Mouse (Mus musculus): ENCODE data around the gene Luzp1. TPM values are rescaled to one million over a fixed set of nuclear protein-coding genes. Genes with fewer than 3 reads are reported as not detected.

The Luzp1 gene
- polyA plus RNA-seq, 1 experiment from 2014 or later, result 137 TPM

GRCm38 (mm10) chr4:136456516-136457218, 12.9 kb upstream of the Luzp1 start:
- DNase-seq (ENCODE audit: low spot score) (no peak), ATAC-seq (ENCODE audit: insufficient number of reproducible peaks, low FRiP score, low TSS enrichment, low read depth) (no peak)
- no peak overlapping the region for H3K4me3 ChIP-seq (ENCODE audit: low read depth, low read length)
- H3K9me3 ChIP-seq (ENCODE audit: control insufficient read depth, low read length), result no peaks in the 10 kb centered on the region
- no peak overlapping the region for H3K27ac ChIP-seq (replicated peaks; ENCODE audit: low read depth, low read length)
- 95% methylated on average over 6 of the region's 6 CpGs for WGBS
- H3K4me1 ChIP-seq (ENCODE audit: control insufficient read depth, insufficient read depth, low read length), result peaks cover 2% of the 10 kb centered on the region
- H3K9ac ChIP-seq (ENCODE audit: low read length), result no peak overlapping the region
- H3K36me3 ChIP-seq (ENCODE audit: control insufficient read depth, insufficient read depth, low read length), result no peaks in the 10 kb centered on the region
- no peak overlapping the region for H3K4me2 ChIP-seq (ENCODE audit: low read depth, severe bottlenecking)
- H3K27me3 ChIP-seq (ENCODE audit: control insufficient read depth, insufficient read depth, low read length), result peaks cover 2% of the 10 kb centered on the region; the same call in 1 of the 2 replicates

- DNase-seq (ENCODE audit: low spot score), result no peak
- Histone ChIP-seq H3K27me3 (ENCODE audit: control insufficient read depth, insufficient read depth, low read length) (peaks cover 6% of the 10 kb centered on the region), H3K9ac (ENCODE audit: low read length) (no peak overlapping the region), H3K27ac (replicated peaks; ENCODE audit: low read depth, low read length) (no peak overlapping the region), H3K4me3 (ENCODE audit: low read depth, low read length) (no peak overlapping the region), H3K9me3 (ENCODE audit: control insufficient read depth, low read length) (no peaks in the 10 kb centered on the region), H3K4me1 (ENCODE audit: control insufficient read depth, insufficient read depth, low read length) (peaks cover 5% of the 10 kb centered on the region), H3K36me3 (ENCODE audit: control insufficient read depth, insufficient read depth, low read length) (no peaks in the 10 kb centered on the region), H3K4me2 (ENCODE audit: low read depth, severe bottlenecking) (no peak overlapping the region)
- ATAC-seq (ENCODE audit: insufficient number of reproducible peaks, low FRiP score, low TSS enrichment, low read depth), result no peak
- WGBS, result 81% methylated on average over 7 of the region's 7 CpGs
Measured at GRCm38 (mm10) chr4:136458276-136458675, 11.3 kb upstream of the Luzp1 start.

- no peak overlapping the region for H3K4me3 ChIP-seq (ENCODE audit: low read depth, low read length)
- H3K4me2 ChIP-seq (ENCODE audit: low read depth, severe bottlenecking), result no peak overlapping the region
- DNase-seq (ENCODE audit: low spot score) (no peak), ATAC-seq (ENCODE audit: insufficient number of reproducible peaks, low FRiP score, low TSS enrichment, low read depth) (no peak)
- H3K9me3 ChIP-seq (ENCODE audit: control insufficient read depth, low read length), result no peaks in the 10 kb centered on the region
- H3K27ac ChIP-seq (replicated peaks; ENCODE audit: low read depth, low read length), result no peak overlapping the region
- H3K9ac ChIP-seq (ENCODE audit: low read length), result no peak overlapping the region
- no peaks in the 10 kb centered on the region for H3K36me3 ChIP-seq (ENCODE audit: control insufficient read depth, insufficient read depth, low read length)
- H3K4me1 ChIP-seq (ENCODE audit: control insufficient read depth, insufficient read depth, low read length), result peaks cover 5% of the 10 kb centered on the region
- peaks cover 14% of the 10 kb centered on the region for H3K27me3 ChIP-seq (ENCODE audit: control insufficient read depth, insufficient read depth, low read length)
- 83% methylated on average over 12 of the region's 12 CpGs for WGBS
Measured at GRCm38 (mm10) chr4:136459210-136459609, 10.4 kb upstream of the Luzp1 start.

- Histone ChIP-seq H3K27me3 (ENCODE audit: control insufficient read depth, insufficient read depth, low read length) (peaks cover 14% of the 10 kb centered on the region), H3K27ac (replicated peaks; ENCODE audit: low read depth, low read length) (no peak overlapping the region), H3K36me3 (ENCODE audit: control insufficient read depth, insufficient read depth, low read length) (no peaks in the 10 kb centered on the region), H3K4me2 (ENCODE audit: low read depth, severe bottlenecking) (no peak overlapping the region), H3K9me3 (ENCODE audit: control insufficient read depth, low read length) (no peaks in the 10 kb centered on the region), H3K4me3 (ENCODE audit: low read depth, low read length) (no peak overlapping the region), H3K9ac (ENCODE audit: low read length) (no peak overlapping the region), H3K4me1 (ENCODE audit: control insufficient read depth, insufficient read depth, low read length) (peaks cover 3% of the 10 kb centered on the region; the same call in 1 of the 2 replicates)
- 31% methylated on average over 4 of the region's 4 CpGs for WGBS
- no peak for DNase-seq (ENCODE audit: low spot score)
- no peak for ATAC-seq (ENCODE audit: insufficient number of reproducible peaks, low FRiP score, low TSS enrichment, low read depth)
Measured at GRCm38 (mm10) chr4:136461206-136461605, 8.4 kb upstream of the Luzp1 start.

- no peak overlapping the region for H3K27ac ChIP-seq (replicated peaks; ENCODE audit: low read depth, low read length)
- peak overlapping the region; percentile 64 for H3K4me3 ChIP-seq (ENCODE audit: low read depth, low read length)
- 10% methylated on average over 6 of the region's 6 CpGs for WGBS
- ATAC-seq (ENCODE audit: insufficient number of reproducible peaks, low FRiP score, low TSS enrichment, low read depth), result no peak
- H3K27me3 ChIP-seq (ENCODE audit: control insufficient read depth, insufficient read depth, low read length), result peaks cover 14% of the 10 kb centered on the region
- H3K36me3 ChIP-seq (ENCODE audit: control insufficient read depth, insufficient read depth, low read length), result no peaks in the 10 kb centered on the region
- no peaks in the 10 kb centered on the region for H3K9me3 ChIP-seq (ENCODE audit: control insufficient read depth, low read length)
- peaks cover 3% of the 10 kb centered on the region; the same call in 1 of the 2 replicates for H3K4me1 ChIP-seq (ENCODE audit: control insufficient read depth, insufficient read depth, low read length)
- H3K9ac ChIP-seq (ENCODE audit: low read length), result no peak overlapping the region
- DNase-seq (ENCODE audit: low spot score), result no peak
- peak overlapping the region; percentile 100 for H3K4me2 ChIP-seq (ENCODE audit: low read depth, severe bottlenecking)
Measured at GRCm38 (mm10) chr4:136461761-136462085, 7.8 kb upstream of the Luzp1 start.

- peak within 1 kb of the TSS; percentile 64 for H3K4me3 ChIP-seq (ENCODE audit: low read depth, low read length)
- peak; percentile 68 for DNase-seq (ENCODE audit: low spot score)
- H3K27ac ChIP-seq (replicated peaks; ENCODE audit: low read depth, low read length), result no peak within 1 kb of the TSS
- WGBS, result under 1% methylated on average over 54 of the region's 64 CpGs
- ATAC-seq (ENCODE audit: insufficient number of reproducible peaks, low FRiP score, low TSS enrichment, low read depth), result no peak
- peaks cover 3% of the 10 kb centered on the region; the same call in 1 of the 2 replicates for H3K4me1 ChIP-seq (ENCODE audit: control insufficient read depth, insufficient read depth, low read length)
- no peaks in the 10 kb centered on the region for H3K36me3 ChIP-seq (ENCODE audit: control insufficient read depth, insufficient read depth, low read length)
- no peaks in the 10 kb centered on the region for H3K9me3 ChIP-seq (ENCODE audit: control insufficient read depth, low read length)
- peak within 1 kb of the TSS; percentile 100 for H3K4me2 ChIP-seq (ENCODE audit: low read depth, severe bottlenecking)
- peaks cover 14% of the 10 kb centered on the region for H3K27me3 ChIP-seq (ENCODE audit: control insufficient read depth, insufficient read depth, low read length)
- peak within 1 kb of the TSS; percentile 64 for H3K9ac ChIP-seq (ENCODE audit: low read length)
Measured at GRCm38 (mm10) chr4:136462086-136462838, 7.3 kb upstream of the Luzp1 start, which contains the start of gene 6030445D17Rik. Gene 6030445D17Rik, plus strand, starts transcription at chr4:136462250.

GRCm38 (mm10) chr4:136462839-136463178, 6.8 kb upstream of the Luzp1 start:
- WGBS, result under 1% methylated on average over 8 of the region's 8 CpGs
- Histone ChIP-seq H3K9ac (ENCODE audit: low read length) (no peak overlapping the region), H3K4me2 (ENCODE audit: low read depth, severe bottlenecking) (peak overlapping the region; percentile 100), H3K27me3 (ENCODE audit: control insufficient read depth, insufficient read depth, low read length) (peaks cover 14% of the 10 kb centered on the region), H3K4me3 (ENCODE audit: low read depth, low read length) (peak overlapping the region; percentile 64), H3K9me3 (ENCODE audit: control insufficient read depth, low read length) (no peaks in the 10 kb centered on the region), H3K36me3 (ENCODE audit: control insufficient read depth, insufficient read depth, low read length) (no peaks in the 10 kb centered on the region), H3K27ac (replicated peaks; ENCODE audit: low read depth, low read length) (no peak overlapping the region), H3K4me1 (ENCODE audit: control insufficient read depth, insufficient read depth, low read length) (peaks cover 3% of the 10 kb centered on the region; the same call in 1 of the 2 replicates)
- no peak for ATAC-seq (ENCODE audit: insufficient number of reproducible peaks, low FRiP score, low TSS enrichment, low read depth)
- DNase-seq (ENCODE audit: low spot score), result no peak

GRCm38 (mm10) chr4:136463436-136463835, 6.1 kb upstream of the Luzp1 start:
- ATAC-seq (ENCODE audit: insufficient number of reproducible peaks, low FRiP score, low TSS enrichment, low read depth), result no peak
- 16% methylated on average over 9 of the region's 9 CpGs for WGBS
- H3K4me3 ChIP-seq (ENCODE audit: low read depth, low read length), result no peak overlapping the region; the same call in 1 of the 2 replicates
- peaks cover 3% of the 10 kb centered on the region; the same call in 1 of the 2 replicates for H3K4me1 ChIP-seq (ENCODE audit: control insufficient read depth, insufficient read depth, low read length)
- no peak overlapping the region for H3K9ac ChIP-seq (ENCODE audit: low read length)
- H3K27ac ChIP-seq (replicated peaks; ENCODE audit: low read depth, low read length), result no peak overlapping the region
- no peak for DNase-seq (ENCODE audit: low spot score)
- peak overlapping the region; percentile 100; the same call in 1 of the 2 replicates for H3K4me2 ChIP-seq (ENCODE audit: low read depth, severe bottlenecking)
- H3K36me3 ChIP-seq (ENCODE audit: control insufficient read depth, insufficient read depth, low read length), result no peaks in the 10 kb centered on the region
- no peaks in the 10 kb centered on the region for H3K9me3 ChIP-seq (ENCODE audit: control insufficient read depth, low read length)
- peaks cover 14% of the 10 kb centered on the region for H3K27me3 ChIP-seq (ENCODE audit: control insufficient read depth, insufficient read depth, low read length)

All from limb, embryonic 11.5 days (tissue).